Mouse (Mus musculus) bone marrow, adult 2 months (tissue): Measurements from ENCODE around the gene Hk2. TPM values are rescaled to one million over a fixed set of nuclear protein-coding genes. Genes with fewer than 3 reads are reported as not detected.
A peak's percentile ranks its signal among the peaks of the same experiment; 100 is the strongest.

Source experiments
- H3K27ac ChIP-seq: fragments of 200-500 bp; 2 replicates; pipeline ENCODE4 v1.5.1; 2012; ENCODE audit warnings: low read depth, mild to moderate bottlenecking, control low read depth, inconsistent platforms, low read length; ENCODE audit not compliant: control insufficient read depth, poor library complexity, insufficient read depth
- H3K4me1 ChIP-seq: fragments of 200-500 bp; 2 replicates; pipeline ENCODE4 v1.6.1; 2011; ENCODE audit warnings: low read length; ENCODE audit not compliant: control insufficient read depth, insufficient read depth
- H3K4me3 ChIP-seq: fragments of 200-500 bp; replicated peaks from 2 replicates; pipeline ENCODE3; 2011; ENCODE audit warnings: mild to moderate bottlenecking, low read depth, low read length, control low read depth; ENCODE audit not compliant: control insufficient read depth
- CTCF ChIP-seq: fragments of 200-500 bp; IDR thresholded peaks from 2 replicates; pipeline ENCODE4 v1.5.1; 2011; ENCODE audit warnings: low read length, control low read depth; ENCODE audit not compliant: control insufficient read depth, insufficient read depth
- POLR2A ChIP-seq: fragments of 200-500 bp; IDR thresholded peaks from 2 replicates; pipeline ENCODE4 v1.6.1; 2011; ENCODE audit warnings: low read depth, mild to moderate bottlenecking, control low read depth, low read length, borderline replicate concordance; ENCODE audit not compliant: control insufficient read depth
- WGBS: fragments of 180-500 bp; shearing (Covaris S2); methylation state at CpG from one replicate; pipeline ENCODE4 v1.1.7; 2018; 5-methylcytosine and 5-hydroxymethylcytosine counted together
- polyA plus RNA-seq: library from polyadenylated mRNA; stranded (reverse); fragments of >200 nt; gene quantifications from 2 replicates; pipeline ENCODE4 v1.2.4, GENCODE M21; 2011; ENCODE audit warnings: low replicate concordance; ENCODE audit not compliant: missing spikeins, insufficient read depth, insufficient read length

The Hk2 gene
- polyA plus RNA-seq, 1 experiment, result 33.9 TPM

GRCm38 (mm10) chr6:82775386-82775785 lies 1.1 kb upstream of the Hk2 start:
- TF ChIP-seq CTCF, result no peak
- no peak for TF ChIP-seq POLR2A
- H3K4me1 ChIP-seq, result peaks cover 5% of the 10 kb centered on the region; the same call in 1 of the 2 replicates
- 69% methylated on average over 6 of the region's 6 CpGs for WGBS
- no peak overlapping the region for H3K27ac ChIP-seq
- no peak overlapping the region for H3K4me3 ChIP-seq

- Histone ChIP-seq H3K27ac (peak overlapping the region; percentile 73), H3K4me3 (peak overlapping the region; percentile 83), H3K4me1 (peaks cover 5% of the 10 kb centered on the region; the same call in 1 of the 2 replicates)
- TF ChIP-seq POLR2A, result no peak
- no peak for TF ChIP-seq CTCF
- WGBS, result under 1% methylated on average over 68 of the region's 68 CpGs
These were observed 758 bp downstream of the Hk2 start for GRCm38 (mm10) chr6:82773261-82774131.

GRCm38 (mm10) chr6:82772451-82773101 lies 1.7 kb downstream of the Hk2 start:
- Histone ChIP-seq H3K4me1 (peaks cover 5% of the 10 kb centered on the region; the same call in 1 of the 2 replicates), H3K27ac (no peak overlapping the region), H3K4me3 (peak overlapping the region; percentile 83)
- WGBS, result 6% methylated on average over 19 of the region's 19 CpGs
- no peak for TF ChIP-seq CTCF
- TF ChIP-seq POLR2A, result no peak

GRCm38 (mm10) chr6:82771981-82772409 lies 2.3 kb downstream of the Hk2 start:
- WGBS, result 11% methylated on average over 10 of the region's 10 CpGs
- Histone ChIP-seq H3K4me1 (peaks cover 5% of the 10 kb centered on the region; the same call in 1 of the 2 replicates), H3K4me3 (peak overlapping the region; percentile 57), H3K27ac (no peak overlapping the region)
- TF ChIP-seq POLR2A (no peak), CTCF (0 out of 2 replicates have a peak, but pooled peaks have one; percentile 4)

GRCm38 (mm10) chr6:82771059-82771458 lies 3.2 kb downstream of the Hk2 start:
- TF ChIP-seq CTCF, result no peak
- no peak for TF ChIP-seq POLR2A
- peaks cover 8% of the 10 kb centered on the region; the same call in 1 of the 2 replicates for H3K4me1 ChIP-seq
- 60% methylated on average over 9 of the region's 9 CpGs for WGBS
- no peak overlapping the region for H3K27ac ChIP-seq
- H3K4me3 ChIP-seq, result no peak overlapping the region

- Histone ChIP-seq H3K4me3 (no peak overlapping the region), H3K4me1 (peaks cover 8% of the 10 kb centered on the region; the same call in 1 of the 2 replicates), H3K27ac (no peak overlapping the region)
- WGBS, result 12% methylated on average over 3 of the region's 3 CpGs
- TF ChIP-seq POLR2A (no peak), CTCF (no peak)
These were observed 4.0 kb downstream of the Hk2 start for GRCm38 (mm10) chr6:82770286-82770685.

- TF ChIP-seq CTCF (no peak), POLR2A (no peak)
- peaks cover 11% of the 10 kb centered on the region; the same call in 1 of the 2 replicates for H3K4me1 ChIP-seq
- no peak overlapping the region for H3K27ac ChIP-seq
- no peak overlapping the region for H3K4me3 ChIP-seq
- 32% methylated on average over 5 of the region's 5 CpGs for WGBS
These were observed 4.5 kb downstream of the Hk2 start for GRCm38 (mm10) chr6:82769704-82770103.
